Mouse (Mus musculus): Measurements from ENCODE around the gene Nme9. TPM values are rescaled to one million over a fixed set of nuclear protein-coding genes. Genes with fewer than 3 reads are reported as not detected.

Gene Nme9
- polyA plus RNA-seq, 2 experiments, result 0.03 TPM; not detected in 1

DNA sequence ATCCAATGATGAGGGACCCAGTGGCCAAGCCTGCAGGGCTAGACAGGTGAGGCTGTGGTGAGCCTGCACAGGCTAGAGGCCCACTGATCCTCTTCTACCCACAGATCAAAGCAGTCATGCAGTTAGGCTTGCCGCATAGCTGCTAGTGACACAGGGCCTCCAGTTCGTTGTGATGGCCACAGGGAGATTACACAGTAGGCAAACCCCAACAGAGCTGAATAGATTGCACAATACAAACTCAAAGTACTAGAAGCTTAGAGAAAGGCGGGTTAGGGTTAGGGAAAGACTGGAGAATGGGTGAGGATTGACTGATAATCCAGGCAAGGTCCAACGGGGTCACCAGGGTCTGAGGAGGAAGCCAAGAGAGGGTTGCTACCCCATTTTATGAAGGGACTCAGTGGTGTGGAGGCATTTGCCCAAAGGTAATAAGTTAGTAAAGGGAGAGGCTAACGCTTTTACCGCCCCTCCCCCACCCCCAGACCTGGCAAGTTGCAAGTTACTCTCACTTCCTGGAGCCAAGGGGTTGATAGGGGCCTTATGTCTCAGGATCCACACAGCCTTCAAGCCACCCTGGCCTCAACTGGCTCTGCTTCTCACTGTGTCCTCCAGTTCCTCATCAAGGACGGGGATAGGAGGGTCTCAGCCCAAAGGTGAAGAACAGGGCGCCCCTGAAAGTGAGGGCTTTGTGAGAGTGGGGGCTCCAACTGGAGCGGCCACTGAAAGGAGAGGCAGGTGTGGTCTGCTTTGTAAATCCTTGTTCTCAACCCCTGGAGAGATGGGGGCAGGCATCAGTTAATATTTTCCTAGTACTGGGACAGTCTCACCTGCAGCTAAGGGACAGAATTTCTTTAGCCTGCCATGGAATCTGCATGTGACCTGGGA lies 27.3 kb upstream of the Nme9 start:
- H3K4me2 ChIP-seq (ENCODE audit: low read depth), result no peak overlapping the region; the same call in 1 of the 2 replicates
- no peaks in the 10 kb centered on the region for H3K9me3 ChIP-seq (ENCODE audit: control insufficient read depth, low read length)
- no peaks in the 10 kb centered on the region for H3K36me3 ChIP-seq (replicated peaks; ENCODE audit: control insufficient read depth, insufficient read depth, low read depth)
- WGBS (ENCODE audit: insufficient replicate concordance), result 39% methylated on average over 9 of the region's 9 CpGs
- H3K4me3 ChIP-seq (ENCODE audit: insufficient read depth in 1 of 2, low read depth in 2 of 2, low read length in 2 of 2), result no peak overlapping the region
- no peak for TF ChIP-seq EP300 (IDR thresholded peaks at IDR 0.05; ENCODE audit: low read depth)
- H3K9ac ChIP-seq (replicated peaks), result no peak overlapping the region
- peaks cover 0 to 12% of the 10 kb centered on the region in 2 experiments; a peak in 1 of 4 replicates for H3K4me1 ChIP-seq (replicated peaks; ENCODE audit: control insufficient read depth in 2 of 2, insufficient read depth in 2 of 2, low read length in 1 of 2)
- peak; percentile 60 for ATAC-seq (ENCODE audit: insufficient read depth)
- H3K27ac ChIP-seq, result no peak overlapping the region
- H3K27me3 ChIP-seq (ENCODE audit: control insufficient read depth, insufficient read depth, low read length), result no peaks in the 10 kb centered on the region; the same call in 1 of the 2 replicates
- peak in 1 of 3 experiments; percentile 11 for DNase-seq (ENCODE audit: low read depth in 3 of 3, low spot score in 3 of 3)

DNA sequence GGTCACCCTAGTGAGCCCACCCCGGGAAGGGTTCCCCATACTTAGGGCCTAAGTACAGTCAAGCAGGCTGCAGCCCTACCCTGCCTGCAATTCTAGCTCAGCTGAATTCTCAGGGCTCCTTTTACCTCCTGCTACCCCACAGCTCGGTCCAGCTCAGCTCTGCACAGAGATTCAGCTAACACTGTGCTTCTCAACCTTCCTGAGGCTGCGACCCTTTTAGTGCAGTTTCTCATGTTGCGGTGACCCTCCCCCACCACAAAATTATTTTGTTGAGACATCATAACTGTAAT lies 26.8 kb upstream of the Nme9 start:
- H3K27ac ChIP-seq, result no peak overlapping the region
- H3K27me3 ChIP-seq (ENCODE audit: control insufficient read depth, insufficient read depth, low read length), result no peaks in the 10 kb centered on the region; the same call in 1 of the 2 replicates
- H3K36me3 ChIP-seq (replicated peaks; ENCODE audit: control insufficient read depth, insufficient read depth, low read depth), result no peaks in the 10 kb centered on the region
- no peak overlapping the region for H3K4me3 ChIP-seq (ENCODE audit: insufficient read depth in 1 of 2, low read depth in 2 of 2, low read length in 2 of 2)
- peaks cover 0 to 12% of the 10 kb centered on the region in 2 experiments; a peak in 1 of 4 replicates for H3K4me1 ChIP-seq (replicated peaks; ENCODE audit: control insufficient read depth in 2 of 2, insufficient read depth in 2 of 2, low read length in 1 of 2)
- WGBS (ENCODE audit: insufficient replicate concordance), result 68% methylated on average over 4 of the region's 4 CpGs
- no peak for TF ChIP-seq CTCF (IDR thresholded peaks at IDR 0.05; ENCODE audit: low read depth)
- TF ChIP-seq EP300 (IDR thresholded peaks at IDR 0.05; ENCODE audit: low read depth), result no peak
- H3K9me3 ChIP-seq (ENCODE audit: control insufficient read depth, low read length), result no peaks in the 10 kb centered on the region
- no peak overlapping the region for H3K9ac ChIP-seq (replicated peaks)
- ATAC-seq (ENCODE audit: insufficient read depth), result no peak
- no peak for DNase-seq (ENCODE audit: low read depth in 3 of 3, low spot score in 3 of 3)
- H3K4me2 ChIP-seq (ENCODE audit: low read depth), result no peak overlapping the region

DNA sequence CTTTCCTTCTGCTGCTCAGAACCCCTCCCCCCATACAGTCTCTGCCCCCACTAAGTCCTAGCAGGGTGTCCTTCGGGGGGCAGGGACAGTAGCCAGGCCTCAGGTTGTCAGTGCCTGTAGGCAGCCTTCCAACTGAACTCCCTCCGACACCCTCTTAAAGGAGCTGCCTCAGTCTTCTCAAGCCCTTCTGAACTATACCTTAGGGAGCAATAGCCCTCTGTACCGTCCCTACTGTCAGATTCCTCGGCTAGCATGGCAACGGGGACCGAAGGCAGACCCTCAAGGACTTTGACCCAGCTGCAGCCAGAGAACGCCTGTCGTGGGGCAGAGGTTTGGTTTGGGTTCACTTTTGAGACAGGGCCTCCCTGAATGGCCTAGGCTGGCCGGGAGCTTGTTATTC lies 26.0 kb upstream of the Nme9 start:
- TF ChIP-seq EP300 (IDR thresholded peaks at IDR 0.05; ENCODE audit: low read depth) (no peak), CTCF (IDR thresholded peaks at IDR 0.05; ENCODE audit: low read depth) (no peak)
- DNase-seq (ENCODE audit: low read depth in 3 of 3, low spot score in 3 of 3) (no peak), ATAC-seq (ENCODE audit: insufficient read depth) (no peak)
- H3K27me3 ChIP-seq (ENCODE audit: control insufficient read depth, insufficient read depth, low read length), result no peaks in the 10 kb centered on the region; the same call in 1 of the 2 replicates
- no peak overlapping the region for H3K27ac ChIP-seq
- no peaks in the 10 kb centered on the region for H3K9me3 ChIP-seq (ENCODE audit: control insufficient read depth, low read length)
- 56% methylated on average over 9 of the region's 9 CpGs for WGBS (ENCODE audit: insufficient replicate concordance)
- H3K9ac ChIP-seq (replicated peaks), result no peak overlapping the region
- H3K36me3 ChIP-seq (replicated peaks; ENCODE audit: control insufficient read depth, insufficient read depth, low read depth), result no peaks in the 10 kb centered on the region
- no peak overlapping the region for H3K4me3 ChIP-seq (ENCODE audit: insufficient read depth in 1 of 2, low read depth in 2 of 2, low read length in 2 of 2)
- no peak overlapping the region for H3K4me2 ChIP-seq (ENCODE audit: low read depth)
- peaks cover 0 to 12% of the 10 kb centered on the region in 2 experiments; a peak in 1 of 4 replicates for H3K4me1 ChIP-seq (replicated peaks; ENCODE audit: control insufficient read depth in 2 of 2, insufficient read depth in 2 of 2, low read length in 1 of 2)

DNA sequence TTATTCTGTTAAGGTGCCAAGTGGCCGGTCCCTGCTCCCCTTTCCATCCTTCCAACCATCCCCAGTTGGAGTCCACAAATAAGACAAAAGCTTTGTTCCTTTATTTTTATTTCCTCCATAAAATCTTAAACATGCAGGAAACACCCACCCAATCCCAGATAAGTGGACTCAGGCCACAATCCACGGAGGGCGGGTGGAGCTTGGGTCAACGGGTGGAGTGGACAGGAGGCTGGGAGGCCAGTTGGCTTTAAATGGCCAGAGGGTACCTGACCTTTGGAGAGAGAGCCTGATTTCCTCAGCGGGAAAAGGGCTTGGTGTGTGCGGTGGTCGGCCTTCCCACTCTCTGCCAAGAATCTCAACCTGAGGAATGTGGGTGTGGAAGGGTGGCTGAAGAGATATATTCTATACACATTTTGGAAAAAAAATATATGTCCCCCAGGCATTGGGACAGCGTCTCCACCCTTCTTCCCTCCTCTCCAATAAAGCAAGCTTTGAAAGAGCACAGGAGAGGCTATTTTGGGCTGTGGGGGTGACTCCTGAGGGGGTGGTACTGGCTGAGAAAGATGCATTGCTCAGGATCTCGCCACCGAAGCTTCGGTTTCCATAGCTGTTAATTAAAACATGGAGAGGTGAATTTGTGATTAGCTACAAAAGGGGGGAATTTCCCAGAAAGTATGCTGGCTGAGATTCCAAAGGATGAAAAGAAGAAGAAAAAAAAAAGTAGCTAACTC lies 22.5 kb upstream of the Nme9 start:
- ATAC-seq (ENCODE audit: insufficient read depth) (no peak), DNase-seq (ENCODE audit: low read depth in 3 of 3, low spot score in 3 of 3) (no peak)
- Histone ChIP-seq H3K36me3 (replicated peaks; ENCODE audit: control insufficient read depth, insufficient read depth, low read depth) (no peaks in the 10 kb centered on the region), H3K4me3 (ENCODE audit: insufficient read depth in 1 of 2, low read depth in 2 of 2, low read length in 2 of 2) (no peak overlapping the region), H3K27ac (no peak overlapping the region), H3K4me1 (replicated peaks; ENCODE audit: control insufficient read depth in 2 of 2, insufficient read depth in 2 of 2, low read length in 1 of 2) (peaks cover 0 to 14% of the 10 kb centered on the region in 2 experiments; a peak in 1 of 4 replicates), H3K4me2 (ENCODE audit: low read depth) (no peak overlapping the region), H3K9me3 (ENCODE audit: control insufficient read depth, low read length) (no peaks in the 10 kb centered on the region), H3K27me3 (ENCODE audit: control insufficient read depth, insufficient read depth, low read length) (no peaks in the 10 kb centered on the region), H3K9ac (replicated peaks) (no peak overlapping the region)
- WGBS (ENCODE audit: insufficient replicate concordance), result 66% methylated on average over 11 of the region's 11 CpGs
- TF ChIP-seq CTCF (IDR thresholded peaks at IDR 0.05; ENCODE audit: low read depth), result no peak
- no peak for TF ChIP-seq EP300 (IDR thresholded peaks at IDR 0.05; ENCODE audit: low read depth)

DNA sequence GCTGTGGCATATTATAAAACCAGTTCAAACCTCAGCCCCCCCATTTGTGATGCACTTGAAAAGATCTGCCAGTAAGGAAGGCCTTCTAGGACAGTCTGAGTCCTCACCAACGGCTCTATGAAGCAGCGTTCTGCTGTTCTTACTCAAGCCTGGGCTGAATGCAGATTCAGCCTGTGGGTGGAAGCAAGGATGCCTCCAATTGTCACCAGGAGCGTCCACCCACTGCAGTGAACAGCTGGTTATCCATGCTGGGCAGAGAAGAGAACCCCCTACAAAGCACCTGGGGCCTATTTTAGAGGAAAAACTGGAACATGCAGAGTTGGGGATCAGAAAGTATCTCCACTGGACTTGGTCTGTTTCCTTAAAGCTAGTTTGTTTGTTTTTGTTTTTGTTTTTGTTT lies 21.4 kb upstream of the Nme9 start:
- H3K27ac ChIP-seq, result no peak overlapping the region
- H3K9ac ChIP-seq (replicated peaks), result no peak overlapping the region
- H3K9me3 ChIP-seq (ENCODE audit: control insufficient read depth, low read length), result no peaks in the 10 kb centered on the region
- no peak for DNase-seq (ENCODE audit: low read depth in 3 of 3, low spot score in 3 of 3)
- H3K4me2 ChIP-seq (ENCODE audit: low read depth), result no peak overlapping the region
- H3K27me3 ChIP-seq (ENCODE audit: control insufficient read depth, insufficient read depth, low read length), result no peaks in the 10 kb centered on the region
- H3K36me3 ChIP-seq (replicated peaks; ENCODE audit: control insufficient read depth, insufficient read depth, low read depth), result no peaks in the 10 kb centered on the region
- peaks cover 0 to 11% of the 10 kb centered on the region in 2 experiments; a peak in 1 of 4 replicates for H3K4me1 ChIP-seq (replicated peaks; ENCODE audit: control insufficient read depth in 2 of 2, insufficient read depth in 2 of 2, low read length in 1 of 2)
- 68% methylated on average over 3 of the region's 3 CpGs for WGBS (ENCODE audit: insufficient replicate concordance)
- no peak overlapping the region for H3K4me3 ChIP-seq (ENCODE audit: insufficient read depth in 1 of 2, low read depth in 2 of 2, low read length in 2 of 2)
- TF ChIP-seq CTCF (IDR thresholded peaks at IDR 0.05; ENCODE audit: low read depth) (no peak), EP300 (IDR thresholded peaks at IDR 0.05; ENCODE audit: low read depth) (no peak)
- ATAC-seq (ENCODE audit: insufficient read depth), result no peak

Measured in liver, embryonic 14.5 days (tissue).